Mouse (Mus musculus) erythroblast, adult 5-6 weeks (primary cell): ENCODE results near the gene Zer1. TPM values are rescaled to one million over a fixed set of nuclear protein-coding genes. Genes with fewer than 3 reads are reported as not detected.
"Not testable (repeated sequence)": the region's sequence is repeated elsewhere in the genome, so short reads cannot be mapped to it uniquely, and the experiment has no call there.

ENCODE experiments used
- ATAC-seq: replicated peaks from 2 replicates; pipeline ENCODE4 v1.8.0; 2016; ENCODE audit warnings: moderate number of reproducible peaks, mild to moderate bottlenecking, moderate TSS enrichment, inconsistent platforms; ENCODE audit not compliant: poor library complexity, low FRiP score, severe bottlenecking
- total RNA-seq, 2 experiments: library from RNA; stranded (forward) in 1 of 2; stranded (reverse) in 1 of 2; fragments of 150-400 nt in 1 of 2; fragments of 200-764, 138-1000 nt in 1 of 2; gene quantifications; 2 replicates each; pipeline versions ENCODE4 v1.2.3 to v1.2.4; 2015 to 2017; ENCODE audit warnings: low replicate concordance in 2 of 2

Zer1 gene
- total RNA-seq, 2 experiments from 2014 or later: 10.2 to 17.0 TPM

GRCm38 (mm10) chr2:30131240-30131639 lies 6.9 kb upstream of the Zer1 start:
- ATAC-seq: not testable (repeated sequence)

- ATAC-seq: no peak
Observed at GRCm38 (mm10) chr2:30130156-30130555, 5.8 kb upstream of the Zer1 start.

GRCm38 (mm10) chr2:30128789-30129188 lies 4.4 kb upstream of the Zer1 start:
- no peak for ATAC-seq

- ATAC-seq: peak; percentile 12; the same call in 1 of the 2 replicates
Observed at GRCm38 (mm10) chr2:30123729-30124471, 485 bp downstream of the Zer1 start.

GRCm38 (mm10) chr2:30122766-30123165 lies 1.6 kb downstream of the Zer1 start:
- no peak for ATAC-seq

- ATAC-seq: no peak
Observed at GRCm38 (mm10) chr2:30120269-30120668, 4.1 kb downstream of the Zer1 start.

GRCm38 (mm10) chr2:30119641-30120051 lies 4.7 kb downstream of the Zer1 start:
- ATAC-seq: no peak

- no peak for ATAC-seq
Observed at GRCm38 (mm10) chr2:30112564-30112963, 11.8 kb downstream of the Zer1 start.

- no peak for ATAC-seq
Observed at GRCm38 (mm10) chr2:30111500-30111899, 12.9 kb downstream of the Zer1 start.

- no peak for ATAC-seq
Observed at GRCm38 (mm10) chr2:30108260-30108659, 16.1 kb downstream of the Zer1 start.

- no peak for ATAC-seq
Observed at GRCm38 (mm10) chr2:30107646-30108045, 16.7 kb downstream of the Zer1 start.

GRCm38 (mm10) chr2:30106364-30106763 lies 18.0 kb downstream of the Zer1 start:
- ATAC-seq: peak; percentile 73

- ATAC-seq: no peak
Observed at GRCm38 (mm10) chr2:30100214-30100613, 24.2 kb downstream of the Zer1 start.

GRCm38 (mm10) chr2:30095882-30096527 lies 28.4 kb downstream of the Zer1 start:
- ATAC-seq: peak; percentile 47; the same call in 1 of the 2 replicates

- ATAC-seq: no peak
Observed at GRCm38 (mm10) chr2:30094208-30094588, 30.2 kb downstream of the Zer1 start.

GRCm38 (mm10) chr2:30093471-30094207 lies 30.7 kb downstream of the Zer1 start, which contains the start of gene Zdhhc12:
Zdhhc12 (minus strand) TSS chr2:30093648.
- ATAC-seq: peak; percentile 94

GRCm38 (mm10) chr2:30092280-30092918 lies 32.0 kb downstream of the Zer1 start:
- ATAC-seq: no peak

- no peak for ATAC-seq
Observed at GRCm38 (mm10) chr2:30091521-30091920, 32.9 kb downstream of the Zer1 start.

GRCm38 (mm10) chr2:30087310-30087709 lies 37.1 kb downstream of the Zer1 start:
- ATAC-seq: no peak

GRCm38 (mm10) chr2:30084632-30085031 lies 39.8 kb downstream of the Zer1 start:
- ATAC-seq: no peak
